Mouse (Mus musculus) natural killer cell, adult 2 months (primary cell): Measurements from ENCODE around the gene Zdhhc14.

Source experiments
- DNase-seq, 2 experiments: peaks; one replicate each; pipeline ENCODE4 v3.0.0; 2022; ENCODE audit warnings: low spot score in 2 of 2

The Zdhhc14 gene

GRCm38 (mm10) chr17:5780213-5780975, 288.0 kb downstream of the Zdhhc14 start:
- no peak for DNase-seq

GRCm38 (mm10) chr17:5785238-5785637, 292.9 kb downstream of the Zdhhc14 start:
- DNase-seq = no peak

- no peak for DNase-seq
Measured at GRCm38 (mm10) chr17:5792164-5792791, 299.9 kb downstream of the Zdhhc14 start.

GRCm38 (mm10) chr17:5793593-5793992, 301.2 kb downstream of the Zdhhc14 start:
- no peak for DNase-seq

- no peak for DNase-seq
Measured at GRCm38 (mm10) chr17:5794276-5794675, 301.9 kb downstream of the Zdhhc14 start.

- DNase-seq = no peak
Measured at GRCm38 (mm10) chr17:5795369-5795768, 303.0 kb downstream of the Zdhhc14 start.

- DNase-seq = peak; percentile 66 to 82
Measured at GRCm38 (mm10) chr17:5795878-5796277, 303.5 kb downstream of the Zdhhc14 start.

GRCm38 (mm10) chr17:5797124-5797760, 304.9 kb downstream of the Zdhhc14 start:
- no peak for DNase-seq

GRCm38 (mm10) chr17:5798221-5798801, 306.0 kb downstream of the Zdhhc14 start:
- peak in 1 of 2 experiments; percentile 80 for DNase-seq

GRCm38 (mm10) chr17:5798900-5799299, 306.5 kb downstream of the Zdhhc14 start:
- DNase-seq = no peak

- no peak for DNase-seq
Measured at GRCm38 (mm10) chr17:5799396-5800021, 307.2 kb downstream of the Zdhhc14 start.

GRCm38 (mm10) chr17:5800254-5800653, 307.9 kb downstream of the Zdhhc14 start:
- peak in 1 of 2 experiments; percentile 45 for DNase-seq

GRCm38 (mm10) chr17:5800824-5801560, 308.6 kb downstream of the Zdhhc14 start:
- no peak for DNase-seq

GRCm38 (mm10) chr17:5801761-5802655, 309.7 kb downstream of the Zdhhc14 start:
- DNase-seq = peak; percentile 63 to 81

- peak; percentile 73 to 78 for DNase-seq
Measured at GRCm38 (mm10) chr17:5802656-5802955, 310.2 kb downstream of the Zdhhc14 start.
